Mouse (Mus musculus) cerebellum, adult 2 months (tissue): ENCODE measurements around the gene Sept8.

ENCODE experiments used
- CTCF ChIP-seq: fragments of 200-500 bp; IDR thresholded peaks from 2 replicates; pipeline ENCODE4 v1.5.1; 2011; ENCODE audit warnings: low read depth, mild to moderate bottlenecking, control low read depth, low read length, moderate library complexity, borderline replicate concordance; ENCODE audit not compliant: insufficient read depth
- POLR2A ChIP-seq: fragments of 200-500 bp; IDR thresholded peaks from 2 replicates; pipeline ENCODE4 v1.6.1; 2011; ENCODE audit warnings: low read length, control low read depth, borderline replicate concordance; ENCODE audit not compliant: insufficient read depth

DNA sequence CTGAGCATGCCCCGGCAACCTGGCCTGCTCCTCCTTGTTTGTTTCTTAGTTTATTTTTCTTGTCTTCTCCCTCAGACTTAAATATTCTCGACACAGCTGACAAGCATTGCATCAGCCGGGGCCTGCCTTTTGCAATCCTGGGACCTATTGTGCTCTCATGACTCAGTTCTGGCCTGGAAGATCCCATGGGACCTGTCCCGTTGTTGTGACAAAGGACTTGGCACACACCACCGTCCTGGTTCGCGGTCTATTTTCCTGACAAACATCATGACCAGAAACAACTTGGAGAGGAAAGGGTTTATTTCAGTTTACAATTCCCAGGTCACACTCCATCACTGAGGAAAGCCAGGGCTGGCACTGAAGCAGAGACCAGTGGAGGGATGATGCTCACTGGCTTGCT, 10.9 kb upstream of the Sept8 start:
- no peak for TF ChIP-seq POLR2A
- no peak for TF ChIP-seq CTCF
